Mouse (Mus musculus) ES-E14 (cell line): Measurements from ENCODE around the gene Gm1113.

Experiments used
- MAFK ChIP-seq: IDR thresholded peaks from 2 replicates; pipeline ENCODE4 v1.6.1; 2014; ENCODE audit warnings: mild to moderate bottlenecking, low read depth, low read length, inconsistent platforms; ENCODE audit not compliant: insufficient read depth
- ZC3H11A ChIP-seq: IDR thresholded peaks from 2 replicates; pipeline ENCODE4 v1.6.1; 2012; ENCODE audit warnings: low read depth, mild to moderate bottlenecking, inconsistent platforms, low read length, borderline replicate concordance

DNA sequence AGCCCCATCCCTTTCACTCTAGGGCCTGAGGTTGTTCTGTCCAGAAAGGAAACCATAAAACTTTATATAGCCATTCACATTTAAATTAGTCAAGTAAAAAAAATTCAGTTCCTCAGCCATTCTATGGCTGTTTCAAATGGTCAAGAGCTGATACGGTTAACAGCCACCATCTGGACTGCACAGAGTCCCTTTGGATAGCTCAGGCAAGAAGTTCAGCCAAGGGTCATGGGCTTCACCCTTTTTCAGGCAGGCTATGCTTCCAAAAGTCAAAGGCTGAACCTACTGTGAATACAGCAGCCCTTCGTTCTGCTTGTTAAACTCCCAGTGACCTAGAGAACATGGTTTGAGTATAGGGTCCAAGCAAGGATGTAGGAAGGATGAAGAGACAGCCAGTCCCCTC is 26.6 kb upstream of the Gm1113 start:
- no peak for TF ChIP-seq MAFK
- no peak for TF ChIP-seq ZC3H11A
